Mouse (Mus musculus): Measurements from ENCODE around the gene Bmp2. TPM values are rescaled to one million over a fixed set of nuclear protein-coding genes. Genes with fewer than 3 reads are reported as not detected.
A peak's percentile ranks its signal among the peaks of the same experiment; 100 is the strongest.

Gene Bmp2
- 3.9 and 4.2 TPM in 2 replicates for polyA plus RNA-seq (2015; fragmentation: Nextera tagmentation; extraction: Ambion mirVana)

GRCm38 (mm10) chr2:133552031-133552841, at the start of gene Bmp2:
Bmp2 (plus strand) TSS chr2:133552159.
- peak; percentile 78 for ATAC-seq (ENCODE audit: borderline replicate concordance, extremely low read depth, low FRiP score, low TSS enrichment)
- H3K27me3 ChIP-seq, result peaks cover 41% of the 10 kb centered on the region

DNA sequence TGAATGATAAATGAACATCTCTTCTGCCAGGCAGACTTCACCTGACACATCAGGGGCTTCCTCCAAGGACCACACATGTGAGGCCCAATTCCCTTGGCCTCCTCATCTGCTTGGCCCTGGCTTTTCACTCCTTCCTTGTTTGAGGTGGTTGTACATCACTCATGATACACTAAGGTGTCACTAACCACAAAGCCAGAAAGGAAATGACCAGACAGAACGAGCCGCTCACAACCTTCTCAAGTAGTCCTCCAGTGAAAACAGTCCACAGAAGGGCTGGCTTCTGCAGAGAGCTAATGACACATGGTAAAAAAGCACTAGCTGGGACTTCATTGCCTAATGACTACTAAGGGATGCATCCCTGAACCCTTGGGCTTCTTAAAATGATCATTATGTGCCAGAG, 46.3 kb upstream of the Bmp2 start:
- ATAC-seq (ENCODE audit: borderline replicate concordance, extremely low read depth, low FRiP score, low TSS enrichment), result no peak
- H3K4me2 ChIP-seq, result no peak overlapping the region
- WGBS, result 75% methylated on average over 2 of the region's 2 CpGs
- no peaks in the 10 kb centered on the region for H3K36me3 ChIP-seq
- H3K9ac ChIP-seq, result no peak overlapping the region
- no peaks in the 10 kb centered on the region for H3K9me3 ChIP-seq
- no peak overlapping the region for H3K27ac ChIP-seq
- no peak overlapping the region for H3K4me3 ChIP-seq
- H3K27me3 ChIP-seq, result no peaks in the 10 kb centered on the region
- H3K4me1 ChIP-seq, result no peaks in the 10 kb centered on the region

More at GRCm38 (mm10) chr2:133552031-133552841, at the start of gene Bmp2:
- peak within 1 kb of the TSS; percentile 48 for H3K9ac ChIP-seq
- H3K27ac ChIP-seq, result no peak within 1 kb of the TSS
- WGBS, result under 1% methylated on average over 99 of the region's 110 CpGs
- H3K36me3 ChIP-seq, result no peaks in the 10 kb centered on the region
- H3K4me2 ChIP-seq, result peak within 1 kb of the TSS; percentile 98
- H3K9me3 ChIP-seq, result no peaks in the 10 kb centered on the region
- H3K4me1 ChIP-seq, result peaks cover 38% of the 10 kb centered on the region
- H3K4me3 ChIP-seq, result peak within 1 kb of the TSS; percentile 54

- H3K4me1 ChIP-seq, result 0 out of 2 replicates have a peak, but pooled peaks cover 3% of the 10 kb centered on the region
- H3K4me3 ChIP-seq, result no peak overlapping the region
- no peak overlapping the region for H3K4me2 ChIP-seq
- no peaks in the 10 kb centered on the region for H3K9me3 ChIP-seq
- no peak overlapping the region for H3K27ac ChIP-seq
- WGBS, result 74% methylated on average over 4 of the region's 4 CpGs
- ATAC-seq (ENCODE audit: borderline replicate concordance, extremely low read depth, low FRiP score, low TSS enrichment), result no peak
- no peak overlapping the region for H3K9ac ChIP-seq
- no peaks in the 10 kb centered on the region for H3K36me3 ChIP-seq
- no peaks in the 10 kb centered on the region for H3K27me3 ChIP-seq
Observed at GRCm38 (mm10) chr2:133507045-133507444, 44.9 kb upstream of the Bmp2 start.

DNA sequence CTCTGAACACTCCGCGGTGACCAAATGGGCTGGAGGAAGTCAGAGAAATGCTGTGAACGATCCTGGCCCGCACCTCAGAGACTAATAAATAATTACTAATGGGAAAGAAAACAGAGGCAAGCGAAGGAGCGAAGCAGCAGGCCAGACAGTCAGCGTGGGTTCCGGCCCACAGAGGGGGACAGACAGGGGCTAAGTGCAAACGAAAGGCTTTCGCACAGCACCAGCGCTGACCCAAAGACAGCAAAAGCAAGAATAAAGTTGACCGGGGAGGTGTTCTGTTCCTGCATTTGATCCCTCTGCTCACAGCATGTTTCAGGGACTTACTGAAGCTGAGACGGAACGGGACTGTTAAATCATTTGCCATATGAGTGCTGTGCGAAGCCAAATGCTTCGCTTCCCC, 42.8 kb upstream of the Bmp2 start:
- Histone ChIP-seq H3K27ac (no peak overlapping the region), H3K9me3 (no peaks in the 10 kb centered on the region), H3K4me3 (no peak overlapping the region), H3K4me1 (0 out of 2 replicates have a peak, but pooled peaks cover 3% of the 10 kb centered on the region), H3K4me2 (no peak overlapping the region), H3K9ac (no peak overlapping the region), H3K27me3 (no peaks in the 10 kb centered on the region), H3K36me3 (no peaks in the 10 kb centered on the region)
- ATAC-seq (ENCODE audit: borderline replicate concordance, extremely low read depth, low FRiP score, low TSS enrichment), result no peak
- 82% methylated on average over 16 of the region's 16 CpGs for WGBS

DNA sequence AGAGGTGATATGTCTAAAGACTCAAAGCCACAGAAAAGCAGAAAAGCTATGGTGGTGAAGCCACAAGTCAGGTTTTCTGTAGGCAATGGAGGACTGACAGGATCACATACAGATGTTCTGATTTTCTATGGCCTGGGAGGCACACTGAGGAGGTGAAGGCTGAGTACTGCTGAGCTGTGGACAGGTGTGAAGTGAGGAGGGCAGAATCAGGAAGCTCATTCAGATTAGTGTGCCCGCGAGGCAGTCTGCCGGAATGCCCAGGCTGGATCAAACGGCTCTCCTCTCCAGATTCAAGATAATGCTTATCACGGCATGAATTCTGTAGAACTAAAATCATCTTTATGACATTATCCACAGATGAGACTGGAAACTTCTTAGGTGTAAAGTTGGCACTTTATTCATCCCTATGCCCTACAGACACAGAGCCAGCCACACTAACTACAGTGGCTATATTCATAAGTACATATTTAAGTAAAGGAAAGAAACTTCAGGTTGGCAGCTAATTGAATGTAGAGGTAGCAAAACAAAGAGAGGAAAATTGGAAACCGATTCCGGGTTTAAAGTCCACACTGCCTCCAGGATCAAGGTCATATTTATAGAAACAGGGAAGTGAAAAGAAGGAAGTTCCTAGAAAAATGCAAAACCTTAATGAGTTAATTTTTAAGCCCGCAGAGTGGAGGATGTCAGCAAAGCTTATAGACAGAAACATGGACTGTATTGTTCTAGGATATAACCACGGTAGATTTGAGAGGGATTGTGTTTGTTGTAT, 40.8 kb upstream of the Bmp2 start:
- no peak for ATAC-seq (ENCODE audit: borderline replicate concordance, extremely low read depth, low FRiP score, low TSS enrichment)
- H3K4me2 ChIP-seq, result no peak overlapping the region
- no peak overlapping the region for H3K9ac ChIP-seq
- H3K4me1 ChIP-seq, result 0 out of 2 replicates have a peak, but pooled peaks cover 3% of the 10 kb centered on the region
- H3K36me3 ChIP-seq, result no peaks in the 10 kb centered on the region
- 45% methylated on average over 9 of the region's 9 CpGs for WGBS
- no peaks in the 10 kb centered on the region for H3K9me3 ChIP-seq
- no peak overlapping the region for H3K27ac ChIP-seq
- no peak overlapping the region for H3K4me3 ChIP-seq
- no peaks in the 10 kb centered on the region for H3K27me3 ChIP-seq

DNA sequence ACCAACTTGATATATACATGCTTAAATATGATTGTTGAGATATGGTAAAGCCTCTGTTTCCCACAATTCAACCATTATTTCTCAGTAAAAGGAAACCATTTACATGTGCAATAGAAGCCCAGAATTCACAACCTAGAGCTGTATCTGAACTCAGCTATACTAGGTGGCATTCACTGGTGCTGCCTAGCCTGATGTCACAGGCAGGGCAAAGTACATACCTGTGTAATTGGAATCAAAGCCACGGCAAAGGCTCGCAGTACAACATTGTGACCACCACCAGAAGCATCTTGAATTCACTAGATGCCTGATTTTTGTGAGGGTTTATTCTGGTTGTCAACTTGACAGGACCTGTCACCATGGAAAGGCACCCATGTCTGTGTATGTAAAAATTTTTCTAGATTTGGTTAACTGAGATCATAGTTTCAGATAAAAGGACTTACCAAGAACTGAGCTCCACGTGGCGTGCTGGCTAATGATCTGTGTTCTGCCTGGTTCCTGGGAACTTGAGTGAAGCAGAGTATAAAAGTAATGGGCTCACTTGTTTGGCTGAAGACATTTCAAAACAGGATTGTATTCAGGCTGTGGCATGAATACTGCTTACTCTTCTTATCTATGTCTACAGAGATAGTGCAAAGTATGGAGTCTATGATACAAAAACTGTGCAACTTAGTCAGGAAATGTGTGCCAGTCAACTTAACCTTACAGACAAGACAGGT, 35.5 kb upstream of the Bmp2 start:
- Histone ChIP-seq H3K4me1 (0 out of 2 replicates have a peak, but pooled peaks cover 3% of the 10 kb centered on the region), H3K4me2 (no peak overlapping the region), H3K27ac (no peak overlapping the region), H3K9me3 (no peaks in the 10 kb centered on the region), H3K9ac (no peak overlapping the region), H3K36me3 (no peaks in the 10 kb centered on the region), H3K4me3 (no peak overlapping the region), H3K27me3 (no peaks in the 10 kb centered on the region)
- ATAC-seq (ENCODE audit: borderline replicate concordance, extremely low read depth, low FRiP score, low TSS enrichment), result no peak
- 78% methylated on average over 4 of the region's 4 CpGs for WGBS

- Histone ChIP-seq H3K9me3 (no peaks in the 10 kb centered on the region), H3K36me3 (no peaks in the 10 kb centered on the region), H3K4me2 (no peak overlapping the region), H3K4me3 (no peak overlapping the region), H3K27ac (no peak overlapping the region), H3K4me1 (no peaks in the 10 kb centered on the region), H3K9ac (no peak overlapping the region), H3K27me3 (no peaks in the 10 kb centered on the region)
- 79% methylated on average over 2 of the region's 2 CpGs for WGBS
- no peak for ATAC-seq (ENCODE audit: borderline replicate concordance, extremely low read depth, low FRiP score, low TSS enrichment)
Observed at GRCm38 (mm10) chr2:133517867-133518266, 34.1 kb upstream of the Bmp2 start.

DNA sequence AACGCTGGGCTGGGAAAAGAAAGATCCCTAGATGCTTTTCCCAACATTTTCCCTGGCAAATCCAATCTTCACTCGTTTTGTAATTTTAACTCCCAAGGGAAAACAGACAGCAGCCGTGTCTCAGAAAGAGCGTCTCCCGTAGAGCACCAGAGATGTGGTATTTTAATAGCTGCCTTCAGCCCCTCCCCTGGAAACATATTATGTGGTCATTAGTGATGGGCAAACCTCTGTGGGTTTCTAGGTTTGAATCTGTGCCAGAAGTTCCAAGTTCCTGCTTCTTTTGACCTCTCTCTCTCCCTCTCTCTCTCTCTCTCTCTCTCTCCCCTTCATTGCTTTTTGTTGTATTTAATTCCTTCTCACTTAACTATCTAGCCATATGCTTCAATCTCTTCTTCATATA, 30.8 kb upstream of the Bmp2 start:
- Histone ChIP-seq H3K9me3 (no peaks in the 10 kb centered on the region), H3K36me3 (no peaks in the 10 kb centered on the region), H3K4me2 (no peak overlapping the region), H3K27me3 (no peaks in the 10 kb centered on the region), H3K4me3 (no peak overlapping the region), H3K4me1 (peaks cover 3% of the 10 kb centered on the region; the same call in 1 of the 2 replicates), H3K9ac (no peak overlapping the region), H3K27ac (no peak overlapping the region)
- WGBS, result 69% methylated on average over 5 of the region's 5 CpGs
- ATAC-seq (ENCODE audit: borderline replicate concordance, extremely low read depth, low FRiP score, low TSS enrichment), result no peak

GRCm38 (mm10) chr2:133522121-133522520, 29.8 kb upstream of the Bmp2 start:
- Histone ChIP-seq H3K4me1 (peaks cover 3% of the 10 kb centered on the region; the same call in 1 of the 2 replicates), H3K27me3 (no peaks in the 10 kb centered on the region), H3K9me3 (no peaks in the 10 kb centered on the region), H3K27ac (no peak overlapping the region), H3K36me3 (no peaks in the 10 kb centered on the region), H3K4me2 (no peak overlapping the region), H3K4me3 (no peak overlapping the region), H3K9ac (no peak overlapping the region)
- no peak for ATAC-seq (ENCODE audit: borderline replicate concordance, extremely low read depth, low FRiP score, low TSS enrichment)
- WGBS, result 78% methylated on average over 2 of the region's 2 CpGs

DNA sequence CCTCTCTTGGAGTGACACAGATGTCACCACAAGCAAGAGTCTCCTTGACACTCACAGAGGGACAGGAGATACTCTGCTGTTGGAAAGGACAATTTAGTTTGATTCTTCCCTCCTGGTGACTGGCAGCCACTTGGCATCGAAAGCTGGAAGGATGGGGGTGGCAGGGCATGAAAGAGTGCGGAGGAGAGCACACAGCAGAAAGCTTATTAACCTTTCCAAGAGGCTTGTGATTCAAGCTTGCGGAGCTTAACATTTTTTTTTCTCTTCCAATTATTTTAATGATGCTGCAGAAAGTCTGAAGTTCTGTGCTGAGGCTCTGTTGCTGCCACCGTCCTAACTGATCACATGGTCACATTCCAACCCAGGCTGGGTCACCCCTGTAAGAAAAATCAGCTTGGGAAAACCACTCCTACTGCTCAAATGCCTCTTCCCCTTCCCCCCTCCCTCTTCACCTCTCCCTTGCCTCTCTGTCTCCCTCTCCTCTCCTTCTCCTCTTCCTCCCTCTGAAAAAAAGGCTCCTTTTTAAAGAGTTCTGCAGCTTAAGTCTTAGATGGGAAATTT, 26.3 kb upstream of the Bmp2 start:
- no peaks in the 10 kb centered on the region for H3K9me3 ChIP-seq
- no peak overlapping the region for H3K4me3 ChIP-seq
- no peak overlapping the region for H3K9ac ChIP-seq
- H3K36me3 ChIP-seq, result no peaks in the 10 kb centered on the region
- no peak overlapping the region for H3K27ac ChIP-seq
- 40% methylated on average over 4 of the region's 4 CpGs for WGBS
- no peaks in the 10 kb centered on the region for H3K27me3 ChIP-seq
- no peak for ATAC-seq (ENCODE audit: borderline replicate concordance, extremely low read depth, low FRiP score, low TSS enrichment)
- H3K4me1 ChIP-seq, result peaks cover 3% of the 10 kb centered on the region; the same call in 1 of the 2 replicates
- H3K4me2 ChIP-seq, result no peak overlapping the region

GRCm38 (mm10) chr2:133529396-133529795, 22.6 kb upstream of the Bmp2 start:
- Histone ChIP-seq H3K4me2 (no peak overlapping the region), H3K27me3 (no peaks in the 10 kb centered on the region), H3K36me3 (no peaks in the 10 kb centered on the region), H3K4me1 (peaks cover 3% of the 10 kb centered on the region; the same call in 1 of the 2 replicates), H3K27ac (no peak overlapping the region), H3K4me3 (no peak overlapping the region), H3K9me3 (no peaks in the 10 kb centered on the region), H3K9ac (no peak overlapping the region)
- 89% methylated on average over 9 of the region's 9 CpGs for WGBS
- ATAC-seq (ENCODE audit: borderline replicate concordance, extremely low read depth, low FRiP score, low TSS enrichment), result no peak

All from lung, embryonic 15.5 days (tissue).